In genomic region chr2:72752624-72753176, GRCm38 (mm10) we compare ENCODE assay signal across 11 mouse cellular contexts.
DNase-seq lines count a peak whose midpoint lies in the region; ATAC-seq and TF ChIP-seq lines count a peak whose summit lies in the region.
"Had no signal": no experiment of that assay in that cellular context is flagged by ENCODE, and none has a peak within 500 bp of the region (broad histone marks: within the 10 kb centered on the region; RNA-seq: fewer than 3 reads in every experiment).

No protein-coding gene starts in this region.

- H3K4me3 ChIP-seq in limb, embryonic 14.5 days (replicated peaks; ENCODE audit: low read length): no peak overlapping the region
- H3K4me3 ChIP-seq in limb, embryonic 10.5 days: no peak overlapping the region
- no peak overlapping the region for H3K4me3 ChIP-seq in heart, embryonic 10.5 days
- no peak overlapping the region for H3K4me3 ChIP-seq in midbrain, embryonic 11.5 days (ENCODE audit: low read depth, low read length)
- H3K4me3 ChIP-seq: forebrain, embryonic 12.5 days; neural tube, embryonic 12.5 days had no signal

- 43% methylated on average over 4 of the region's 4 CpGs for WGBS in limb, embryonic 14.5 days
- WGBS in limb, embryonic 10.5 days: 75% methylated on average over 4 of the region's 4 CpGs
- WGBS in heart, embryonic 10.5 days: 35% methylated on average over 4 of the region's 4 CpGs
- 85% methylated on average over 4 of the region's 4 CpGs for WGBS in midbrain, embryonic 11.5 days

- no peak overlapping the region for H3K4me2 ChIP-seq in limb, embryonic 14.5 days (replicated peaks; ENCODE audit: low read depth, low read length, severe bottlenecking)
- H3K4me2 ChIP-seq in midbrain, embryonic 11.5 days: no peak overlapping the region
- H3K4me2 ChIP-seq: forebrain, embryonic 12.5 days; neural tube, embryonic 12.5 days had no signal

- no peaks in the 10 kb centered on the region for H3K9me3 ChIP-seq in limb, embryonic 14.5 days (ENCODE audit: control insufficient read depth, low read length)
- no peaks in the 10 kb centered on the region for H3K9me3 ChIP-seq in limb, embryonic 10.5 days (replicated peaks)
- H3K9me3 ChIP-seq in heart, embryonic 10.5 days: no peaks in the 10 kb centered on the region
- no peaks in the 10 kb centered on the region for H3K9me3 ChIP-seq in midbrain, embryonic 11.5 days (ENCODE audit: control insufficient read depth, low read length)
- H3K9me3 ChIP-seq: forebrain, embryonic 12.5 days; neural tube, embryonic 12.5 days had no signal

- no peak overlapping the region for H3K9ac ChIP-seq in limb, embryonic 14.5 days (ENCODE audit: low read depth, low read length, severe bottlenecking)
- no peak overlapping the region for H3K9ac ChIP-seq in midbrain, embryonic 11.5 days (ENCODE audit: low read length)
- H3K9ac ChIP-seq: forebrain, embryonic 12.5 days; neural tube, embryonic 12.5 days had no signal

- DNase-seq in limb, embryonic 14.5 days (ENCODE audit: low spot score): peak; percentile 58
- no peak for DNase-seq in limb, embryonic 10.5 days (ENCODE audit: low spot score)
- peak; percentile 40 for DNase-seq in adrenal gland, postnatal 10 days
- no peak for DNase-seq in heart, embryonic 10.5 days (ENCODE audit: low spot score)
- DNase-seq in lung, postnatal 10 days: peak; percentile 18
- no peak for DNase-seq in midbrain, embryonic 11.5 days (ENCODE audit: low spot score, missing footprints)
- DNase-seq in left cerebral cortex, adult 9 months (ENCODE audit: low spot score in 2 of 2): no peak

- no peaks in the 10 kb centered on the region for H3K36me3 ChIP-seq in limb, embryonic 14.5 days (ENCODE audit: control insufficient read depth, insufficient read depth, low read length)
- H3K36me3 ChIP-seq in limb, embryonic 10.5 days: no peaks in the 10 kb centered on the region
- no peaks in the 10 kb centered on the region for H3K36me3 ChIP-seq in heart, embryonic 10.5 days
- H3K36me3 ChIP-seq in midbrain, embryonic 11.5 days (ENCODE audit: control insufficient read depth, insufficient read depth, low read length): no peaks in the 10 kb centered on the region
- H3K36me3 ChIP-seq: forebrain, embryonic 12.5 days; neural tube, embryonic 12.5 days had no signal

- H3K4me1 ChIP-seq in limb, embryonic 14.5 days (ENCODE audit: control insufficient read depth, insufficient read depth, low read length): no peaks in the 10 kb centered on the region
- no peaks in the 10 kb centered on the region for H3K4me1 ChIP-seq in limb, embryonic 10.5 days
- peaks cover 30% of the 10 kb centered on the region for H3K4me1 ChIP-seq in heart, embryonic 10.5 days
- no peaks in the 10 kb centered on the region for H3K4me1 ChIP-seq in midbrain, embryonic 11.5 days (ENCODE audit: control insufficient read depth, insufficient read depth, low read length)
- H3K4me1 ChIP-seq: forebrain, embryonic 12.5 days; neural tube, embryonic 12.5 days had no signal

- no peaks in the 10 kb centered on the region for H3K27me3 ChIP-seq in limb, embryonic 14.5 days (ENCODE audit: control insufficient read depth, insufficient read depth, low read length)
- no peaks in the 10 kb centered on the region for H3K27me3 ChIP-seq in limb, embryonic 10.5 days (ENCODE audit: low read depth, poor library complexity, severe bottlenecking)
- H3K27me3 ChIP-seq in heart, embryonic 10.5 days (ENCODE audit: insufficient read depth, poor library complexity, severe bottlenecking): no peaks in the 10 kb centered on the region
- no peaks in the 10 kb centered on the region for H3K27me3 ChIP-seq in midbrain, embryonic 11.5 days (ENCODE audit: control insufficient read depth, insufficient read depth, low read length)
- H3K27me3 ChIP-seq: forebrain, embryonic 12.5 days; neural tube, embryonic 12.5 days; Patski had no signal

- TF ChIP-seq POLR2A in limb, embryonic 14.5 days (IDR thresholded peaks at IDR 0.05; ENCODE audit: borderline replicate concordance, extremely low read depth, insufficient read depth, insufficient read length): no peak

- ATAC-seq in limb, embryonic 14.5 days (ENCODE audit: low FRiP score, low read depth): no peak
- no peak for ATAC-seq in frontal cortex, adult (ENCODE audit: low TSS enrichment)
- no peak for ATAC-seq in midbrain, embryonic 11.5 days (ENCODE audit: low FRiP score)
- ATAC-seq: Patski had no signal

- no peak overlapping the region for H3K27ac ChIP-seq in limb, embryonic 14.5 days (replicated peaks; ENCODE audit: low read depth, low read length)
- H3K27ac ChIP-seq in limb, embryonic 10.5 days: no peak overlapping the region
- H3K27ac ChIP-seq in heart, embryonic 10.5 days: peak overlapping the region; percentile 70
- no peak overlapping the region for H3K27ac ChIP-seq in midbrain, embryonic 11.5 days (ENCODE audit: low read depth, low read length)
- H3K27ac ChIP-seq: forebrain, embryonic 12.5 days; neural tube, embryonic 12.5 days had no signal

Comparison
In these comparisons a context has a peak if more than half of its experiments do, and no peak if none do; other contexts are left out.
1. DNase-seq: peak in limb, embryonic 14.5 days (single experiment), adrenal gland, postnatal 10 days (single experiment) and lung, postnatal 10 days (single experiment); none in limb, embryonic 10.5 days (single experiment), heart, embryonic 10.5 days (single experiment), midbrain, embryonic 11.5 days (single experiment) and left cerebral cortex, adult 9 months (0 of 2).